Mouse (Mus musculus) midbrain, embryonic 13.5 days (tissue): ENCODE measurements around the gene Cldn3. TPM values are rescaled to one million over a fixed set of nuclear protein-coding genes. Genes with fewer than 3 reads are reported as not detected.

Source experiments
- ATAC-seq: fragments of 200-750 bp; cut with Nextera tagmentation; 2 replicates; pipeline ENCODE4 v1.8.0; 2017; ENCODE audit warnings: mild to moderate bottlenecking, moderate TSS enrichment, moderate library complexity
- H3K27ac ChIP-seq: fragments of 300-500 bp; sonication (generic); 2 replicates; pipeline ENCODE4 v1.5.1; 2015; ENCODE audit warnings: inconsistent platforms, mild to moderate bottlenecking, moderate library complexity
- H3K27me3 ChIP-seq: fragments of 300-500 bp; sonication (generic); 2 replicates; pipeline ENCODE4 v1.6.1; 2015; ENCODE audit warnings: mild to moderate bottlenecking, inconsistent platforms
- H3K36me3 ChIP-seq: fragments of 300-500 bp; sonication (generic); 2 replicates; pipeline ENCODE4 v1.6.1; 2015; ENCODE audit warnings: mild to moderate bottlenecking, inconsistent platforms
- H3K4me1 ChIP-seq: fragments of 300-500 bp; sonication (generic); replicated peaks from 2 replicates; pipeline ENCODE4 v1.6.1; 2015; ENCODE audit warnings: inconsistent platforms
- H3K4me2 ChIP-seq: fragments of 300-500 bp; sonication (generic); replicated peaks from 2 replicates; pipeline ENCODE4 v1.6.1; 2015; ENCODE audit warnings: moderate library complexity, mild to moderate bottlenecking, inconsistent platforms
- H3K4me3 ChIP-seq: fragments of 300-500 bp; sonication (generic); replicated peaks from 2 replicates; pipeline ENCODE4 v1.5.1; 2015; ENCODE audit warnings: mild to moderate bottlenecking, inconsistent platforms
- H3K9ac ChIP-seq: fragments of 300-500 bp; sonication (generic); replicated peaks from 2 replicates; pipeline ENCODE4 v1.6.1; 2015; ENCODE audit warnings: mild to moderate bottlenecking, inconsistent platforms
- H3K9me3 ChIP-seq: fragments of 300-500 bp; sonication (generic); 2 replicates; pipeline ENCODE4 v1.6.1; 2016; ENCODE audit warnings: mild to moderate bottlenecking, inconsistent platforms
- WGBS: fragments of 180-500 bp; shearing (Covaris S2); methylation state at CpG from one replicate; pipeline ENCODE4 v1.1.7; 2015; 5-methylcytosine and 5-hydroxymethylcytosine counted together
- polyA plus RNA-seq: library from polyadenylated mRNA; unstranded; fragments of >200 nt; fragmentation: Nextera tagmentation; extraction: Ambion mirVana; gene quantifications from 2 replicates; pipeline ENCODE4 v1.2.1, GENCODE M21; 2015

The Cldn3 gene
- polyA plus RNA-seq, 1 experiment from 2014 or later, result 1.7 TPM

DNA sequence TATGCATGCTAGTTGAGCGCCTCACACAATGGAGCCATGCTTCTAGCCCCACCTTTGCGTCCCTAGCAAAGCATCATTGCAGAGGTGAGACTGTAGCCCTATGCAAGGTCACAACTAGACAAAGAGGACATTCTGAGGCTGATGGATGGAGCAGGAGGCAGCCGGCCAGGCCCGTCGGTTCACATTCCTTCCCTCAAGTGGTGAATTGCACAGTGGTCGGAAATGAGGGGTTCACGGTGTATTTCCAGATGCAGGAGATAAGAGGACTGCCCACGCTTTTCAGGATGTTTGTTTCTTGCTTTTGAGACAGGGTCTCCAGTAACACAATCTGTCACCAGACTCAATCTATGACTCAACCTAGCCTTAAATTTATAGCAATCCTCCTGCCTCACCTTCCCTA lies 15.3 kb upstream of the Cldn3 start:
- H3K9ac ChIP-seq, result no peak overlapping the region
- H3K4me3 ChIP-seq, result no peak overlapping the region
- H3K27me3 ChIP-seq, result peaks cover 19% of the 10 kb centered on the region
- H3K36me3 ChIP-seq, result no peaks in the 10 kb centered on the region
- 88% methylated on average over 8 of the region's 8 CpGs for WGBS
- H3K9me3 ChIP-seq, result no peaks in the 10 kb centered on the region
- no peak for ATAC-seq
- no peak overlapping the region for H3K4me2 ChIP-seq
- H3K27ac ChIP-seq, result no peak overlapping the region
- H3K4me1 ChIP-seq, result peaks cover 9% of the 10 kb centered on the region

GRCm38 (mm10) chr5:134973081-134973480 lies 12.9 kb upstream of the Cldn3 start:
- Histone ChIP-seq H3K4me3 (no peak overlapping the region), H3K4me1 (no peaks in the 10 kb centered on the region), H3K9me3 (no peaks in the 10 kb centered on the region), H3K4me2 (no peak overlapping the region), H3K27ac (no peak overlapping the region), H3K27me3 (no peaks in the 10 kb centered on the region), H3K9ac (no peak overlapping the region), H3K36me3 (no peaks in the 10 kb centered on the region)
- no peak for ATAC-seq

DNA sequence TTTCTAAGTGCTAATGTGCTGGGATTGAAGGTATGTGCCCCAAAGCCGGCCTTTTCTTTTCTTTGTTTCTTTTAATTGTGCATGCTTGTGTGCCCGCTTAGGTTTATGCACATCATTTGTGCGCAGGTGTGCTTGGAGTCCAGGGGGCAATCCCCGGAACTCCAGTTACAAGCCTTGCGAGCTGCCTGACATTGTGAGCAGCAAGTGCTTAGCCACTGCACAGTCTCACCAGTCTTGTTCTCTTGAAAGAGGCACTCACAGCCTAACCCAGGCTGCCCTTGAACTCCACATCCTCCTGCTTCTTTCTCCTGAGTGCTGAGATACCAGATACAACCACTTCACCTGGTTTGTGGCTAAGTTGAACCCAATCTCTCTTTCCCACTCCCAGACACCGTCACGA lies 12.5 kb upstream of the Cldn3 start:
- Histone ChIP-seq H3K27me3 (no peaks in the 10 kb centered on the region), H3K36me3 (no peaks in the 10 kb centered on the region), H3K27ac (no peak overlapping the region), H3K4me2 (no peak overlapping the region), H3K4me3 (no peak overlapping the region), H3K9ac (no peak overlapping the region), H3K4me1 (no peaks in the 10 kb centered on the region), H3K9me3 (no peaks in the 10 kb centered on the region)
- no peak for ATAC-seq
- 87% methylated on average over 7 of the region's 7 CpGs for WGBS

DNA sequence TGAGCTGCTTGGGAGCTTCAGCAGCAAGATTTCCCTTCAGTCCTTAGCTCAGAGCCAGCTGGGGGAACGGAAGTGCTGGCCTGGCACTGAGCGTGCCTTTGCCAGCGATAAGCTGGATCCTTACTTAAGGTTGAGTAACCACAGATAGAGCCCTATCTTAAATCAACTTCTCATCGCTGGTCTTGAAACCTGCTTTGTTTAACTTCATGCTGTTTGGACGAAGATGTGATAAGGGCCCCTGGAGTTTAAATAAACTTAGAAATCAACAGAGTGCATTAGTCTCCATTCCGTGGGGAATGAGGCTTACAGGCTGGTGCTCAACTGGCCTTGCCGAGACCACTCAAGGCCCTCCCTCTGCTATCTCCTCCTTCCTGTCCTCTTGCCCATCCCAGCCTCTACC lies 11.7 kb upstream of the Cldn3 start:
- no peak overlapping the region for H3K4me3 ChIP-seq
- no peak overlapping the region for H3K27ac ChIP-seq
- H3K9me3 ChIP-seq, result no peaks in the 10 kb centered on the region
- H3K36me3 ChIP-seq, result no peaks in the 10 kb centered on the region
- 79% methylated on average over 7 of the region's 7 CpGs for WGBS
- no peak overlapping the region for H3K9ac ChIP-seq
- ATAC-seq, result no peak
- no peak overlapping the region for H3K4me2 ChIP-seq
- H3K4me1 ChIP-seq, result no peaks in the 10 kb centered on the region
- H3K27me3 ChIP-seq, result no peaks in the 10 kb centered on the region

DNA sequence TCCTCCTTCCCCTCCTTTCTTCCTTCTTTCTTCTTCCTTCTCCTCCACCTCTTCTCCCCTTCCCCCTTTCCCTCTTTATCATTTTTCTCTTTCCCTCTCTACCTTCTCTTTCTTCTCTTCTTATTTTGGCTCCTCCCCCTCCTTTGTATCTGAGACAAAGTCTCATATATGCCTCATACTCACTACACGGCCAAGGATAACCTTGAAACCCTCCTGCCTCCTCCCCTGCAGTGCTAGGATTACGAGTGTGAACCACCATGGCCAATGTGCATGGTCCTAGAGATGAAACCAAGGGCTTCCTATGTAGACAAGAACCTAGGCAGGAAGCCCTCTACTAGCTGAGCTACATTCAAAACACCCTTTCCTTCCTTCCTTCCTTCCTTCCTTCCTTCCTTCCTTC lies 11.1 kb upstream of the Cldn3 start:
- H3K4me1 ChIP-seq, result no peaks in the 10 kb centered on the region
- H3K9ac ChIP-seq, result no peak overlapping the region
- H3K4me2 ChIP-seq, result no peak overlapping the region
- 62% methylated on average over 2 of the region's 2 CpGs for WGBS
- no peaks in the 10 kb centered on the region for H3K9me3 ChIP-seq
- ATAC-seq, result no peak
- no peaks in the 10 kb centered on the region for H3K27me3 ChIP-seq
- no peaks in the 10 kb centered on the region for H3K36me3 ChIP-seq
- no peak overlapping the region for H3K27ac ChIP-seq
- H3K4me3 ChIP-seq, result no peak overlapping the region

- WGBS, result 88% methylated on average over 2 of the region's 2 CpGs
- Histone ChIP-seq H3K36me3 (no peaks in the 10 kb centered on the region), H3K27me3 (no peaks in the 10 kb centered on the region), H3K4me2 (no peak overlapping the region), H3K9me3 (no peaks in the 10 kb centered on the region), H3K9ac (no peak overlapping the region), H3K4me1 (no peaks in the 10 kb centered on the region), H3K4me3 (no peak overlapping the region), H3K27ac (no peak overlapping the region)
- no peak for ATAC-seq
These were observed 9.8 kb upstream of the Cldn3 start for GRCm38 (mm10) chr5:134976164-134976563.

DNA sequence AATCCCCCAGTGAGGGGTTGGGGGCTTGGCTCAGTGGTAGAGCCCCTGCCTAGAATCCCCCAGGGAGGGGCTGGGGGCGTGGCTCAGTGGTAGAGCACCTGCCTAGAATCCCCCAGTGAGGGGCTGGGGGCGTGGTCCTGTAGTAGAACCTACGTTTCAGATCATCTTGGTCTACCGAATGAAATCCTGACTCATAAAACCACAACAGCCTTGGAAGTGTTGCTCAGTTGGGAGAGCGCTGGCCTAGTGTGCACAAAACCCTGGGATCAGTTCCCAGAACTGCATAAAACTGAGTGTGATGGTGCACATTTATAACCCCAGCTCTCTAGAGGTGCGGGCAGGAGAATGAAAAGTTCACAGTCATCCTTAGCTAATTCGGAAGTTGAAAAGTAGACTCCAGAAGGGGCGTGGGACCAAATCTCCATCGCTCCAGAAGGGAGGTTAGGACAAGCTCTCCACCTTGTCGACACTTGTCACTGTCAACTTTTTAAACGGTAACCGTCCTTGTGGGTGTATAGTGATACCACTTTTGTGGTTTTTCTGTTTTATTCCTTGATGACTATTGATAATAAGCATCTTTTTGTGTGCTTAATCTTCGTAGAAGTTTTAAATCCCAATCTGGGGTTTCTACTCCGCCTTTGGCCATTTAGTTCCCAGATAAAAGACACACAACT lies 9.3 kb upstream of the Cldn3 start:
- no peaks in the 10 kb centered on the region for H3K36me3 ChIP-seq
- no peaks in the 10 kb centered on the region for H3K9me3 ChIP-seq
- no peak overlapping the region for H3K4me2 ChIP-seq
- no peaks in the 10 kb centered on the region for H3K27me3 ChIP-seq
- H3K27ac ChIP-seq, result no peak overlapping the region
- no peaks in the 10 kb centered on the region for H3K4me1 ChIP-seq
- 86% methylated on average over 14 of the region's 14 CpGs for WGBS
- no peak for ATAC-seq
- H3K9ac ChIP-seq, result no peak overlapping the region
- H3K4me3 ChIP-seq, result no peak overlapping the region

- ATAC-seq, result no peak
- no peaks in the 10 kb centered on the region for H3K9me3 ChIP-seq
- no peaks in the 10 kb centered on the region for H3K36me3 ChIP-seq
- no peak overlapping the region for H3K4me3 ChIP-seq
- no peak overlapping the region for H3K4me2 ChIP-seq
- H3K9ac ChIP-seq, result no peak overlapping the region
- no peak overlapping the region for H3K27ac ChIP-seq
- H3K4me1 ChIP-seq, result no peaks in the 10 kb centered on the region
- no peaks in the 10 kb centered on the region for H3K27me3 ChIP-seq
- WGBS, result 90% methylated on average over 4 of the region's 4 CpGs
These were observed 8.2 kb upstream of the Cldn3 start for GRCm38 (mm10) chr5:134977837-134978236.

- no peak for ATAC-seq
These were observed 4.9 kb upstream of the Cldn3 start for GRCm38 (mm10) chr5:134981149-134981548.

DNA sequence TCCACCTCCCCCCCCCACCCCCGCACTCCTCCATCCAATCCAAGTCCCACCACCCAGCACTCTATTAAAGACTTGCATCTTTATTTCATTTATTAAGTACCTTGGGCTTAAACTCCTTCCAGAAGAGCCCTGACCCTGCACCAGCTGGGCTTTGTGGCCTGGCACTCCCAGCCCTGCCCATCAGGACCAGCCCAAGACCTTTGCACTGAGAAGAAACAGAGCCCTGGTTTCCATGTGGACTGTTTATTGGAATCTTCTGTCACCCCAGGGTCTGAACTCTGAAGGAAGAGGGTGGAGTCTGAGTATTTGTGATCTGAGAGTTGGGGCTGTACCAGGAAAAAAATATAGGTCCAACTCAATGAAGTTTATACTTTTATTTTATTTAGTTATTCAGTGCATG lies 2.9 kb upstream of the Cldn3 start:
- H3K36me3 ChIP-seq, result no peaks in the 10 kb centered on the region
- WGBS, result 89% methylated on average over 1 of the region's 1 CpGs
- H3K9me3 ChIP-seq, result no peaks in the 10 kb centered on the region
- peaks cover 25% of the 10 kb centered on the region for H3K4me1 ChIP-seq
- no peak overlapping the region for H3K4me2 ChIP-seq
- no peak for ATAC-seq
- no peak overlapping the region for H3K27ac ChIP-seq
- H3K27me3 ChIP-seq, result peaks cover 38% of the 10 kb centered on the region
- H3K9ac ChIP-seq, result no peak overlapping the region
- H3K4me3 ChIP-seq, result no peak overlapping the region

More at GRCm38 (mm10) chr5:134981149-134981548, 4.9 kb upstream of the Cldn3 start:
- no peak overlapping the region for H3K4me2 ChIP-seq
- H3K4me1 ChIP-seq, result peaks cover 14% of the 10 kb centered on the region
- peaks cover 19% of the 10 kb centered on the region for H3K27me3 ChIP-seq
- no peaks in the 10 kb centered on the region for H3K9me3 ChIP-seq
- H3K27ac ChIP-seq, result no peak overlapping the region
- 72% methylated on average over 10 of the region's 10 CpGs for WGBS
- no peaks in the 10 kb centered on the region for H3K36me3 ChIP-seq
- H3K9ac ChIP-seq, result no peak overlapping the region
- H3K4me3 ChIP-seq, result no peak overlapping the region

- no peak for ATAC-seq
- peaks cover 44% of the 10 kb centered on the region for H3K27me3 ChIP-seq
- H3K9me3 ChIP-seq, result no peaks in the 10 kb centered on the region
- no peak overlapping the region for H3K4me3 ChIP-seq
- H3K9ac ChIP-seq, result no peak overlapping the region
- 3% methylated on average over 3 of the region's 3 CpGs for WGBS
- no peak overlapping the region for H3K4me2 ChIP-seq
- peaks cover 25% of the 10 kb centered on the region for H3K4me1 ChIP-seq
- H3K27ac ChIP-seq, result no peak overlapping the region
- H3K36me3 ChIP-seq, result no peaks in the 10 kb centered on the region
These were observed 2.2 kb upstream of the Cldn3 start for GRCm38 (mm10) chr5:134983771-134984170.

- 3% methylated on average over 79 of the region's 79 CpGs for WGBS
- Histone ChIP-seq H3K27ac (no peak overlapping the region), H3K27me3 (peaks cover 61% of the 10 kb centered on the region), H3K4me2 (peak overlapping the region; percentile 48), H3K9me3 (no peaks in the 10 kb centered on the region), H3K4me1 (peaks cover 25% of the 10 kb centered on the region), H3K36me3 (no peaks in the 10 kb centered on the region), H3K4me3 (peak overlapping the region; percentile 27), H3K9ac (no peak overlapping the region; the same call in 1 of the 2 replicates)
- peak; percentile 41; the same call in 1 of the 2 replicates for ATAC-seq
These were observed 569 bp downstream of the Cldn3 start for GRCm38 (mm10) chr5:134986298-134987268.
